Mouse (Mus musculus) lung, adult 2 months (tissue): ENCODE data around the gene H2-DMa. TPM values are rescaled to one million over a fixed set of nuclear protein-coding genes. Genes with fewer than 3 reads are reported as not detected.

Experiments used
- DNase-seq: peaks from one replicate; pipeline ENCODE4 v3.0.0; 2022
- H3K4me1 ChIP-seq: fragments of 200-500 bp; 2 replicates; pipeline ENCODE4 v1.6.1; 2011; ENCODE audit warnings: low read length; ENCODE audit not compliant: control insufficient read depth, insufficient read depth
- H3K4me3 ChIP-seq: fragments of 200-500 bp; replicated peaks from 2 replicates; pipeline ENCODE3; 2011; ENCODE audit warnings: low read depth, mild to moderate bottlenecking, control low read depth, low read length; ENCODE audit errors: extremely low read depth
- CTCF ChIP-seq: fragments of 200-500 bp; IDR thresholded peaks from 2 replicates; pipeline ENCODE4 v1.5.1; 2011; ENCODE audit warnings: mild to moderate bottlenecking, low read length, control low read depth; ENCODE audit not compliant: insufficient read depth
- POLR2A ChIP-seq: fragments of 200-500 bp; IDR thresholded peaks from 2 replicates; pipeline ENCODE4 v1.6.1; 2011; ENCODE audit warnings: low read depth, mild to moderate bottlenecking, control low read depth, low read length, borderline replicate concordance; ENCODE audit errors: extremely low read depth
- WGBS: fragments of 180-500 bp; shearing (Covaris S2); methylation state at CpG from one replicate; pipeline ENCODE4 v1.1.7; 2018; 5-methylcytosine and 5-hydroxymethylcytosine counted together
- polyA plus RNA-seq: library from polyadenylated mRNA; depleted of rRNA; stranded (reverse); fragments of >200 nt; gene quantifications from 2 replicates; pipeline ENCODE4 v1.2.3, GENCODE M21; 2012

The H2-DMa gene
- polyA plus RNA-seq, 1 experiment = 109 TPM

- TF ChIP-seq CTCF (no peak), POLR2A (no peak)
- peak; percentile 30 for DNase-seq
- H3K4me1 ChIP-seq = peaks cover 3% of the 10 kb centered on the region; the same call in 1 of the 2 replicates
- peak overlapping the region; percentile 72 for H3K4me3 ChIP-seq
- WGBS = 10% methylated on average over 7 of the region's 7 CpGs
These were observed 2.5 kb upstream of the H2-DMa start for GRCm38 (mm10) chr17:34116736-34117370.

- peaks cover 3% of the 10 kb centered on the region; the same call in 1 of the 2 replicates for H3K4me1 ChIP-seq
- no peak for TF ChIP-seq POLR2A
- DNase-seq = no peak
- peak overlapping the region; percentile 72 for H3K4me3 ChIP-seq
- WGBS = 0% methylated on average over 5 of the region's 5 CpGs
These were observed 1.8 kb upstream of the H2-DMa start for GRCm38 (mm10) chr17:34117421-34118112.

DNA sequence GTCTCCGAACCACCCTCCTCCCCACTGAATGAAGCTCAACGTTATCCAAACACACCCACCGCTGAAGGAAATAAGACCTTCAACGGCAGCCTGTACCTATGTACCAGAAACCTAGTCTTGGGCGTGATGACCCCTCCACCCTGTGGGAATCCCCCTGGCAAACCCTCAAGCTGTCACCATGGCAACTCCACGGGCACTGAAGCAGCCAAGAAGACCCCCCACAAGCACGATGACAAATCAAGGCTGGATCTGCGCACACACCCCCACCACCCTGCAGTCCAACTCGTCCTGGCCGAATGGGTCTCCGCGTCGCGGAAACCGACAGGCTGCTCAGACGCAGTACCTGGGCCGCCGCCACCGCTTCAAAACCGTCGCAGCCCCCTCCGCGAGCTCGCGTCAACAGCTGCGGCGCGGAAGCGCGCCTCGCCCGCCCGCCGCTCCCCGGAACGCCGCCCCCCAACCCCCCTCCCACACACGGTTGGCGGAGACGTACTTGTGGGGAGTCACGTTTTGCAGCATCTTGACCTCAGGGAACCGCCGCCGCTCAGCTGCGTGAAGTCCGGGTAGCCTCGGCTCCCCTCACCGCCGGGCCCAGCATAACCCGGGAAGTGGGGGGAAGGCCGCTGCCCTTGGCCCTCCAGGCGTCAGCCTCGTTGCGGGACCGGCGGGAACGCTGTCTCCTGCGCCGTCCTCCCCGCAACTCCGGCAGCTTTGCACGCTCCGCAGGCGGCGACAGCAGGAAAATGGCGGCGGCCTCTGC, 1.0 kb upstream of the H2-DMa start:
- Histone ChIP-seq H3K4me1 (peaks cover 3% of the 10 kb centered on the region; the same call in 1 of the 2 replicates), H3K4me3 (peak overlapping the region; percentile 72)
- WGBS = under 1% methylated on average over 67 of the region's 67 CpGs
- DNase-seq = peak; percentile 55
- peak; percentile 8; the same call in 1 of the 2 replicates for TF ChIP-seq POLR2A
- no peak for TF ChIP-seq CTCF

DNA sequence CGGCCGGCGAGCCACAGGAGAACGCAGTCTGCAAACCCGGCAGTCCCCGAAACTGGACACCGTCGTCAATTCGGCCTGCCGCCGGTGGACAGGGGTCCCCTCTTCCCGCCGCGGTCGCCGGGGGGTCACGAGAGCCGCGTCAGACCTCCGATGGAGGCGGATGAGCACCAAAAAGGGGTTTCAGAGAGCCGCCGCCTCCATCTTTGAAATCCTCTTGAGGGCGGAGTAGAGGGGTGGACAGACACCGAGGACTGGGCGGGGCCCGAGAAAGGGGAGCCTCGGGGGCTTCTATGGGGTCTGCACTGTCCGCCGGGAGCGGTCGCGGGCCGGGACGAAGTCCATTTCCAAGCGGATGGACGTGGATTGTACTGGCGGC, 480 bp upstream of the H2-DMa start:
- under 1% methylated on average over 38 of the region's 38 CpGs for WGBS
- DNase-seq = no peak
- Histone ChIP-seq H3K4me1 (peaks cover 4% of the 10 kb centered on the region; the same call in 1 of the 2 replicates), H3K4me3 (peak overlapping the region; percentile 72)
- TF ChIP-seq CTCF (no peak), POLR2A (no peak)

- DNase-seq = peak; percentile 79
- under 1% methylated on average over 33 of the region's 42 CpGs for WGBS
- peaks cover 6% of the 10 kb centered on the region; the same call in 1 of the 2 replicates for H3K4me1 ChIP-seq
These were observed 911 bp downstream of the H2-DMa start for GRCm38 (mm10) chr17:34120180-34120723.

DNA sequence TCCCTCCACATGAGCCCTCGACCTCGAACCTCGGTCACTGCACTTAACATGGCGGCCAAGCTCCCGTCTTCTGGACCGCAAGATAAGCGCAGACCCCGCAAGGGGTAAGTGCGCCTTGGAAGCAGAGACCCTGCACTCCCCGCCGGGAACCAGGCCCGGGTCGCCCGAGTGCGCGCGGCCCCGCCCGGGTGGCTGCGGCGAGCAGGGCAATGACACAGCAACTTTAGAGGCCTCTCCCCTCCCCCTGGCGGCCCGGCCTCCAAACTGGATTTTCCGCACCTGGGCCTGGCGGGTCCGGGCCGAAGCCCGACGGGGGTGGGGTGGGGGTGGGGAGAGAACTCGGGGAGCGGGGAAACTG, 1.5 kb downstream of the H2-DMa start:
- Histone ChIP-seq H3K4me3 (peak overlapping the region; percentile 93), H3K4me1 (peaks cover 6% of the 10 kb centered on the region; the same call in 1 of the 2 replicates)
- DNase-seq = peak; percentile 85
- TF ChIP-seq CTCF (no peak), POLR2A (no peak; the same call in 1 of the 2 replicates)
- WGBS = under 1% methylated on average over 31 of the region's 31 CpGs

More at GRCm38 (mm10) chr17:34120180-34120723, 911 bp downstream of the H2-DMa start:
- TF ChIP-seq POLR2A = peak; percentile 47
- no peak for TF ChIP-seq CTCF
- H3K4me3 ChIP-seq = peak overlapping the region; percentile 93

- TF ChIP-seq POLR2A (peak; percentile 78), CTCF (no peak)
- H3K4me1 ChIP-seq = peaks cover 6% of the 10 kb centered on the region; the same call in 1 of the 2 replicates
- under 1% methylated on average over 35 of the region's 35 CpGs for WGBS
- DNase-seq = peak; percentile 83
- peak overlapping the region; percentile 93 for H3K4me3 ChIP-seq
These were observed 2.0 kb downstream of the H2-DMa start for GRCm38 (mm10) chr17:34121172-34121878.

- Histone ChIP-seq H3K4me3 (peak overlapping the region; percentile 93), H3K4me1 (peaks cover 3% of the 10 kb centered on the region; the same call in 1 of the 2 replicates)
- WGBS = 5% methylated on average over 7 of the region's 10 CpGs
- no peak for DNase-seq
- TF ChIP-seq CTCF = no peak
- no peak for TF ChIP-seq POLR2A
These were observed 2.5 kb downstream of the H2-DMa start for GRCm38 (mm10) chr17:34121879-34122187.

DNA sequence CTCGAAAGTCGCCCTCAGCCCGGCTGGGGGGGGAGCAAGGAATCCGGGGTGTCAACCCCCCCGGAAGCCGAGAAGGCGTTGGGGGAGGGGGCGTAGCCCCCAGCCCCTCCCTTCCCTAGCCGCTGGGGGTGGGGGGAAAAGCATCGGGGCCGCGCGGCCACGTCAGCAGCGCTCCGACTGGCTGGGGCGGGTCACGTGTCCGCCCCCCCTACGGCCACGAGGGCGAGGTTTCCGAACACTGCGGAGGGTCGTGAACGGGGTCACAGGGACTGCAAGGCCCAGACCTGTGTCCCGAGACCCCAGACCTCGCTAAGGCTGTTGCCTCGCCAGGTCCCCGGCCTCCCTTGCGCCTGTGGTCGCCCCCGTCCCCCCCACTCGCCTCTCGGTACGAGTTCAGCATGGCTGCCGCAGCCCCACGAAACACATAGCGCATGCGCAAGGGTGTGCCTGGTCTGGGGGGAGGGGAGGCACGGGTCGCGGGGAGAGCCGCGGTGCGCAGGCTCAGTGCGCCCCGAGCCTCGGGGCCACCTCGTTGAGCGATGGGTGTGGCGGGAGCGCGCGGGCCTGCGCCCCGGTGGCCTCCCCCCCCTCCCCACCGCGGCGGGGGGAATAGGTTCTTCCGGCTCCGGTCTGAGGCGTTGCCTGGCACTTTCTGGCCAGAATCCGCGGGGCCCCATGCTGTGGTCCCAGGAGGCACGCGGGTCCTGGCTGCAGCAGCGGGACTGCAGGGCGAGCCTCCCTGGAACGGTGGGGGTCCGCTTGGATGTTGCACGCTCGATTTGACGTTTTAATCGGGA, 3.0 kb downstream of the H2-DMa start, which contains the start of gene Brd2:
Brd2 (minus strand) TSS at position 447 of the 797 bp plus-strand sequence.
- H3K4me1 ChIP-seq = peaks cover 3% of the 10 kb centered on the region; the same call in 1 of the 2 replicates
- peak within 1 kb of the TSS; percentile 93 for H3K4me3 ChIP-seq
- TF ChIP-seq POLR2A (peak; percentile 56; the same call in 1 of the 2 replicates), CTCF (no peak)
- under 1% methylated on average over 72 of the region's 75 CpGs for WGBS
- peak; percentile 99 for DNase-seq
